Comparison of ENCODE assay signal across 9 mouse cellular contexts in genomic region chr1:153653674-153654073, GRCm38 (mm10). TPM values are rescaled to one million over a fixed set of nuclear protein-coding genes. Genes with fewer than 3 reads are reported as not detected.
A peak's percentile ranks its signal among the peaks of the same experiment; 100 is the strongest.
DNase-seq lines count a peak whose midpoint lies in the region; ATAC-seq and TF ChIP-seq lines count a peak whose summit lies in the region.
"Had no signal": no experiment of that assay in that cellular context is flagged by ENCODE, and none has a peak within 500 bp of the region (broad histone marks: within the 10 kb centered on the region; RNA-seq: fewer than 3 reads in every experiment).

No protein-coding gene starts in this region.

- peak overlapping the region; percentile 60 for H3K4me3 ChIP-seq in left cerebral cortex, adult 2 months
- H3K4me3 ChIP-seq in intestine, embryonic 16.5 days (ENCODE audit: low read length): no peak overlapping the region
- H3K4me3 ChIP-seq in kidney, adult 2 months (ENCODE audit: insufficient read depth, low read depth, low read length): no peak overlapping the region

- TF ChIP-seq CTCF in left cerebral cortex, adult 2 months (IDR thresholded peaks at IDR 0.05): no peak
- no peak for TF ChIP-seq CTCF in kidney, adult 2 months (conservative IDR thresholded peaks at IDR 0.05; ENCODE audit: insufficient read depth, insufficient read length, low read depth, low read length)

- DNase-seq in cerebellum, adult 11-12 months: peak; percentile 32
- DNase-seq in cerebellum, adult 11 months: no peak
- no peak for DNase-seq in left cerebral cortex, adult 2 months (ENCODE audit: extremely low spot score in 1 of 2, low spot score in 2 of 2)
- DNase-seq in left cerebral cortex, adult 11 months (ENCODE audit: low spot score): no peak
- peak; percentile 74 for DNase-seq in retina, embryonic 14.5 days (ENCODE audit: low spot score)
- no peak for DNase-seq in MN1 (ENCODE audit: low spot score)
- no peak for DNase-seq in kidney, adult 2 months

- no peak for TF ChIP-seq POLR2A in kidney, adult 2 months (IDR thresholded peaks at IDR 0.05; ENCODE audit: low read depth, low read length)

- H3K9ac ChIP-seq in intestine, embryonic 16.5 days (ENCODE audit: low read depth, low read length): 0 out of 2 replicates have a peak overlapping the region, but pooled peaks have one; percentile 52

- whole genome bisulfite sequencing in intestine, embryonic 16.5 days: 13% methylated on average over 5 of the region's 5 CpGs
- 18% methylated on average over 5 of the region's 5 CpGs for WGBS in kidney, adult 2 months

- peak overlapping the region; percentile 83 for H3K27ac ChIP-seq in left cerebral cortex, adult 2 months
- H3K27ac ChIP-seq in intestine, embryonic 16.5 days (ENCODE audit: low read length): no peak overlapping the region
- no peak overlapping the region for H3K27ac ChIP-seq in kidney, adult 2 months (ENCODE audit: insufficient read depth, low read depth, low read length)

- H3K4me2 ChIP-seq in intestine, embryonic 16.5 days (ENCODE audit: low read depth, low read length): no peak overlapping the region

- H3K4me1 ChIP-seq in intestine, embryonic 16.5 days (ENCODE audit: control insufficient read depth, insufficient read depth, low read length): peaks cover 10% of the 10 kb centered on the region
- no peaks in the 10 kb centered on the region for H3K4me1 ChIP-seq in kidney, adult 2 months (ENCODE audit: control insufficient read depth, insufficient read depth, low read length)

- ATAC-seq in intestine, embryonic 16.5 days: no peak

- H3K27me3 ChIP-seq in intestine, embryonic 16.5 days (replicated peaks; ENCODE audit: control insufficient read depth, insufficient read depth, low read length): peaks cover 15% of the 10 kb centered on the region
- no peaks in the 10 kb centered on the region for H3K27me3 ChIP-seq in kidney, adult 2 months (replicated peaks; ENCODE audit: control insufficient read depth, insufficient read depth, low read length)

- intact Hi-C loops in left cerebral cortex, adult 2 months (cut with DNase I): no loop called here

- H3K9me3 ChIP-seq in intestine, embryonic 16.5 days (ENCODE audit: control insufficient read depth, low read length): no peaks in the 10 kb centered on the region

- no peaks in the 10 kb centered on the region for H3K36me3 ChIP-seq in intestine, embryonic 16.5 days (ENCODE audit: control insufficient read depth, insufficient read depth, low read length)
- no peaks in the 10 kb centered on the region for H3K36me3 ChIP-seq in kidney, adult 2 months (ENCODE audit: control insufficient read depth, insufficient read depth, low read length)

RNA-seq across cellular contexts. Expression of gene Rgs8, which starts 0.8 kb away (rescaled TPM):
- 10 to 100 TPM; 61.1 to 63.2 TPM for total RNA-seq in left cerebral cortex, adult 2 months (2021)
- 0.09 and 0.22 TPM in 2 replicates for polyA plus RNA-seq in intestine, embryonic 16.5 days (2015; fragmentation: Nextera tagmentation; extraction: Ambion mirVana)
- 0.02 and 0.03 TPM in 2 replicates for polyA plus RNA-seq in kidney, adult 2 months (2012; rRNA removed)
- polyA plus RNA-seq: gonadal fat pad, adult 2 months had no signal

Comparison
In these comparisons a context has a peak if more than half of its experiments do, and no peak if none do; other contexts are left out.
1. DNase-seq: peak in cerebellum, adult 11-12 months (single experiment) and retina, embryonic 14.5 days (single experiment); none in cerebellum, adult 11 months (single experiment), left cerebral cortex, adult 2 months (0 of 2), left cerebral cortex, adult 11 months (single experiment), MN1 (single experiment) and kidney, adult 2 months (single experiment).